Mouse (Mus musculus) common myeloid progenitor, adult 5-6 weeks (primary cell): ENCODE data around the gene Shf. TPM values are rescaled to one million over a fixed set of nuclear protein-coding genes. Genes with fewer than 3 reads are reported as not detected.
"Not testable (repeated sequence)": the region's sequence is repeated elsewhere in the genome, so short reads cannot be mapped to it uniquely, and the experiment has no call there.

Experiments used
- ATAC-seq: replicated peaks from 2 replicates; pipeline ENCODE4 v1.8.0; 2016; ENCODE audit warnings: low read depth, mild to moderate bottlenecking, moderate TSS enrichment, inconsistent platforms; ENCODE audit not compliant: poor library complexity, severe bottlenecking
- total RNA-seq: library from RNA; stranded (forward); fragments of 200-1000, 187-1606 nt; gene quantifications from 2 replicates; pipeline ENCODE4 v1.2.3, GENCODE M21; 2017

Gene Shf
- total RNA-seq, 1 experiment from 2014 or later = 2.8 TPM

- no peak for ATAC-seq
These were observed 17.6 kb downstream of the Shf start for GRCm38 (mm10) chr2:122351156-122351930.

DNA sequence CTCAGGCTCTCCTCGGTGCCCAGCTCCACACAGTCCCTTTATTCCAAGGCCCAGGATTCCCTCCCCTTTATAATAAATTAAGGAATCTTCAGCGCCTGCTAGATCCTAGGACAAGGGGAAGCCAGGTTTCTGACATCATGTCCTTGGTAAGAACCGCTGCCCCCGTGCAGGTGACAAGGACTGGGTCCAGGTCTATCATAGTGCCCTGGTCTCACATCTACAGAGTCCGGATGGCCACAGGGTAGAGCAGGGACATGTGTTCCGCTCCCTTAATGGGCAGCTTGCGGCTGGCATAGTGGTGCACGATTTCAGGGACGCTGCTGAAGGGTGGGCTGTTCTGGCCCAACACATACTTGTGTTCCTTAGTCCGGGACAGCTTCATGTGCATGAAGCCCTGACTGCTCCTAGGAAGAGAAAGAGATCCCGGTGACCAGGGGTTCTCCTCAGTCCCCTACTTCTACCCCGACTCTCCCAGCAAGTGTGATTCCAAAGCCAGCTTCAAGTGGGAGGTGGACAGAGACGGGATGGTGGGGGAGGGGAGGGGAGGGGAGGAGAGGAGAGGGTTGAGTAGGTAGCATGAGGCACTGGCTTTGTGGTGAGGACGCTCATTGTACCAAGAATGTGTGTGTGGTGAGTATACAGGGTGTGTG lies 19.7 kb downstream of the Shf start:
- ATAC-seq = peak; percentile 4; the same call in 1 of the 2 replicates

GRCm38 (mm10) chr2:122348531-122349131 lies 20.3 kb downstream of the Shf start:
- ATAC-seq = peak; percentile 85

DNA sequence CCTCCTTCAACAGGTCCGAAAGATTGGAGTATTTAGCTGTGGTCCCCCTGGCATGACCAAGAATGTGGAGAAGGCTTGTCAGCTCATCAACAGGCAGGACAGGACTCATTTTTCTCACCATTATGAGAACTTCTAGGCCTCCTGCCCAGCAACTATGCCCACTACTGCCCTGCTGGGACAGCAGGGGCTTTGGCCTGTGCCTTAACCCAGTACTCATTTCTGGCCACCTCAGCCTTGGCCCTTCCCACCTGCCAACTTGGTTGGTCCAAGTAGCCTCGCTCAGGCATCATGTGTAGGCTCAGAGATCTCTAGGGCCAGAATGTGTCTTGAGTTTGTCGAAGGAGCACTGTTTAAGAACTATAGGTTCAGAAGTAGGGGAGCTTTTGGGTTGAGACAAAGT lies 21.7 kb downstream of the Shf start:
- ATAC-seq = no peak

- not testable (repeated sequence) for ATAC-seq
These were observed 22.8 kb downstream of the Shf start for GRCm38 (mm10) chr2:122346164-122346563.

GRCm38 (mm10) chr2:122345106-122345893 lies 23.7 kb downstream of the Shf start:
- no peak for ATAC-seq

- ATAC-seq = no peak
These were observed 31.7 kb downstream of the Shf start for GRCm38 (mm10) chr2:122337291-122337690.

- ATAC-seq = no peak; the same call in 1 of the 2 replicates
These were observed 34.8 kb downstream of the Shf start for GRCm38 (mm10) chr2:122334170-122334569.

DNA sequence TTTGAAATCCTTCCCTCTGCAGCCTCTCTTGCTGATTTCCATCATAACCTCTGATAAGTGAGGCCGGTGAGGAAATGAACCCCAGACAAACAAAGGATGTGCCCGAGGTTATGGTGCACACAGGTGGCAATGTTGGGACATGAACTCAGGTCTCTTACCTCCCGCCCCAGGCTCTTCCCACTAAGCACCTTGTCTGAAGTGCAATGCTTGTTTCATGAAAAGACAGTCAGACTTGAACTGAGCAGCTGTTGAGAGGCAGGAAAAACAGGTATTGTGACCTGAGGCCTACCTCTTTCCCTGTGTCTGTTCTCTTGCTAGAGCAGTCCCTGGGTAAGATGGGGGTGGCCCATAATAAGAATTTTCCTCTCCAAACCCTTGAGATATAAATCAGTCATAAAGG lies 36.7 kb downstream of the Shf start:
- ATAC-seq = no peak

DNA sequence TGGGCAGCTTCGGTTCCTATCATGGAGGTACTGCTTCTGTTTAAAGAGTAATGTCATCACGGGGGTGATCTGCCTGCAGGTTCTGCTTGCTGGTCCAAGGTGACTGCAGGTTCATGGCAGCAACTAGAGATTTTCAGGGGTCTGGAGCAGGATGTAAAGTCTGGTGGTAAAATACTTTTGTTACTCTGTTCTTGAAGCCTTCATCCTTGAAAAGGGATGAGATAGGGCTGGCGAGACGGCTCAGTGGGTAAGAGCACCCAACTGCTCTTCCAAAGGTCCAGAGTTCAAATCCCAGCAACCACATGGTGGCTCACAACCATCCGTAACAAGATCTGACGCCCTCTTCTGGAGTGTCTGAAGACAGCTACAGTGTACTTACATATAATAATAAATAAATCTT lies 38.6 kb downstream of the Shf start:
- not testable (repeated sequence) for ATAC-seq

GRCm38 (mm10) chr2:122327986-122328385 lies 41.0 kb downstream of the Shf start:
- ATAC-seq = no peak

DNA sequence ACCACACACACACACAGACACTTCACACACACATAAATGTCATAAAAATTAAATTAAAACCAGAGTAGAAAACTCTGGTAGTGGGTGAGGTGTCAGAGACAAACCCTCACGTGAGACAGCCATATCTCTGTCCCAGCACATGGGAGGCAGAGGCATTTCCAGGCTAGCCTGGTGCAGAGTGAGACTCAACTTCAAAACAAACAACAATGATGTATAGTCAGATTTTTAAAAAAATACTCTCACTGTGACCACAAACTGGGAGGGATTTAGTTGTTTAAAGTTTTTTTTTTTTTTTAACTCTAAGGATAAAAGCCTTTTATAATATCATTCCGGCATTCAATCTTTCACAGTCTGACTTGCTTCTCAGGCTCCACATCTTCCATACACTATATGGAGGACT lies 43.6 kb downstream of the Shf start:
- ATAC-seq = no peak

GRCm38 (mm10) chr2:122324586-122324985 lies 44.4 kb downstream of the Shf start:
- no peak for ATAC-seq

DNA sequence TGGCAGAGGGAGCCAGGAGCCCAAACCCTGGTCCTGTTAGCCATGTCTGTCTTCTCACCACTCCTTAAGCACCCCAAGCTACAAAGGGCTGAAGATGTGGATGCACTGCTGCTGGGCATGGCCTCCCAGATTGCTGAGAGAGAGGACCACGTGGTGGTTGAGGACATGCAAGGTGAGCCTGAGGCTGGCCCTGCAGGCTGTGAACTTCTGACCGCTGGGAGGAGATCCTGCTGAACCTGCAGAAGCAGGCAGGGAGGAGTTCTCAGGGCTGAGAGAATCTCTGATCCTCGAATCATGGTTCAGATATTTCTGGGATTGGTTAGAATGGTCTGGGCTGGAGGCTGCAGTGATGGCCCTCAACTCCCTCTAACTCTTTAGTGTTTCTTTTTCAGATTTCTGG lies 45.0 kb downstream of the Shf start:
- no peak for ATAC-seq

DNA sequence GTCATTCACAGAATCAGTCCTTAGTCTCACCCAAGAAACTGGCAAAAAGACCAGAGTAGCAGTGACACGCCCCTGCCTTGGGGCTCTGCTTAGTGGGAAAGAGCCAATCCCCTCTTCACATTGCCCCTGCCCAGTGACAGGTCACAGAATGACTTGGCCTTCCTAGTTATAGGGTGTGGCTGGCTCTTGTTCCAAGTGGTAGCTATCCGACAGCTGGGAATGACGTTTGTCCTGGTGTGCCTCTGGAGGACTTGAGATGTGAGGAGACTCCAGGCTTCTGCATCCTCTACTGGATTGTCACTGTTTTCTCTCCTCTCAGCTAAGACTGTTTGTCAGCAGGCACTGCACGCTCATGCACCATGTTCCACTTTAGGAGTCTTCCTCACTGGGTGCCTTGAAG lies 51.6 kb downstream of the Shf start:
- no peak for ATAC-seq

DNA sequence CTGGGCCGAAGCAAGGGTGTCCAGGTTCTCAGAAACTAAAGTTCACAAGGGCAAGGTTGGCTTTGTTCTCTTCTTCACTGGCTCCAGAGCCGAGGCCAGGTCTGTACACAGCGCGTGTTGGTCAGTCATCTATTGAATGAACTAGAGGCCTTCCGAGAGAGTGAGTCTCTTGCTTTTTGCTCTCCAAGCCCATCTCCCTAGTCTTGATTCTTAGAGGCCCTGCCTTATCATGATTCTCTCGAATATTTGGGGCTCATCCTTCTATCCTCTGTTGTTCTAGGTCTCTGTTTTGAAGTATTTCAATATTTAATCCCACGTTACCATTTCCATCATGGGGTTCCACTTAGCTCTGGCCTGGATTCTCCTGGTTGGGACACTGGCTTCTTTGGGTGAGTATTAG lies 53.6 kb downstream of the Shf start, which contains the start of gene Duox1:
Duox1 (plus strand) TSS at position 301 of the 400 bp plus-strand sequence.
- ATAC-seq = no peak

- peak; percentile 43; the same call in 1 of the 2 replicates for ATAC-seq
These were observed 55.4 kb downstream of the Shf start, which contains the start of gene Duoxa1 for GRCm38 (mm10) chr2:122313536-122313935. TSS of gene Duoxa1 (minus strand) at chr2:122313730.

DNA sequence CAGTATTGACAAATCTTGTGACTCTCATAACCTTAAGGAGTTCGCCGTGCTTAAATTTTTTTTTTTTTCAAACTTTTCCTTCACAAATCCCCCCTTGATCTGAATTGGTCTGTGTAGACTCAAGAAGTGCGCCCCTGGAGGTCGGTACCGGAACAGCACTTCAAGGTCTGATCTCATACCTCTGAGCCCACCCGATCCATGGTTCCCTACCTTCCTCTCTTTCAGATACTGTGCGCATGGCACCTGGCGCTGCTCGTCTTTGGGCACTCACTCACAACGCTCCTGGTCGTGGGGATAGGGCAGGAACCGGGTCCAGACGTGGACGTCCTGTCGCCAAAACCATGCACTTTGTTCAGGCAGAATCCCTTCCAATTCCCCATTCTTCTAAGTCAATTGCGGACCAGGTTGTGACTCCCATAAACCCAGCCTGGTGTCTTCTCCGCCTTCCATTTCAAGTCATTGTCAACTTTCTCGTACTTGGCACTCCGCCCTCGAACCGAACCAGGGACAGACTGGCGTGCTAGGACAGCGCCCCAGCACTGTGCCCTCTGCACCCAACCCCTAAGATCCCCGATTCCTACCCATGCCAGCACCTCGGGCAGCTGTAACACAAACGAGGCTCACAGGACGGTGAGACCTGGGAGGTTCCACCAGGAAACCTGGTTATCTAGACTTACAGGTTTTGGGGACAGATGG lies 56.1 kb downstream of the Shf start:
- ATAC-seq = peak; percentile 76

- no peak for ATAC-seq
These were observed 57.4 kb downstream of the Shf start for GRCm38 (mm10) chr2:122311561-122311960.

GRCm38 (mm10) chr2:122309647-122310046 lies 59.3 kb downstream of the Shf start:
- no peak for ATAC-seq
